Mouse (Mus musculus): ENCODE data around the gene Arl4a.

Gene Arl4a

DNA sequence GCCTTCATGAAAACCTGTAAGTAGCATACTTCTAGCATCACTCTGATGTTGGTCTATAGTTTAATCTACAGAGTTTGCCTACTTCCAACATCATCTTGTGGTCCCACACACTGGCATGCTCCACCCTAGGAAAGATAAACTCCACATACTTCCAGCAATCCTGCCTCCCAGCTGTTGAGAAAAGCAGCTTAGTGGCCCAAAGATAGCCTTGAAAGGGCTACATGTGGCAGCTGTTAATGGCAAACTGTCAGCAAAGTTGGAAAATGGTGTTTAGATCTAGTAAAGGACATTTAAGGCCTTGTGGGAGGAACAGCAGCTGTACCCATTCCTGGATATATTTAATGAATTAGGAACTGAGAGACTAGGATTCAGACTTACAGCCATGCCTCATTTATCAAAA, 68.3 kb downstream of the Arl4a start:
- in situ Hi-C loops (cut with MboI, MseI) = no loop called here

DNA sequence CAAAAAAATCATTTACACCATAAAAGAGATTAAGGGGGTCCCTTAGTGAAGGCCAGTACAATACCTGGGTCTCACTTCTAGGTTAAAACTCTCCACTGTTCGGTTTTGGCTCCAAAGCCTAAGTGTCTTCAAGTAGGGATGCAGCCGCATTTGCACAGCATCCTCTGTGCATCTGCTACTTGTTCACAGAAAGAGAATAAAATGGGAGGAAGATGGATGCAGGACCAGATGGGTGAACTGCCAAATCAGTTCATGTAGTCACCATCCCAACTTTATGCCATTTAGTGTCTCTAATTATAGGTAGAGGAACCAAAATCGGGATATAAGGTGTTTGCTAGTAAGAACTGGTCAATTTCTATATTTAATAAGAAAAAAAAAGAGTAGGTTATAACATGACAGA, 69.7 kb downstream of the Arl4a start:
- in situ Hi-C loops (cut with MboI, MseI) = no loop called here

DNA sequence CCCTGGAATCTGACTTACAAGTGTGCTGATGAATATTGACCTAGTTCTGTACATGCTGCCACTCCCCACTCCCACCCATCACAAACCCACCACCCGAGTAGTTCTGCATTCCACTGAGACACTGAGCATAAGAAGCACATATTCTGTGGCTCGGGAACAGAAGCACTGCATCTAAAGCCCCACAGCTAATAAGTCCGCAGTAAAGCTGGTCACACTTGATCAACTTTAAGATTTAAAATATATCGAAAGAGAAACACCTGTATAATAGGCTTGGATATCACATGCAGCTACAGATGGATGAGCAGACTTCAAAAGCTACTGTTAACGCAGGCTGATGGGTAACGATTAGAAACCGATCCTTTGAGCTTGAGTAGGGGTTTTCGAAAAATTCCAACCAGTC, 78.7 kb downstream of the Arl4a start:
- in situ Hi-C loops (cut with MboI, MseI) = no loop called here

DNA sequence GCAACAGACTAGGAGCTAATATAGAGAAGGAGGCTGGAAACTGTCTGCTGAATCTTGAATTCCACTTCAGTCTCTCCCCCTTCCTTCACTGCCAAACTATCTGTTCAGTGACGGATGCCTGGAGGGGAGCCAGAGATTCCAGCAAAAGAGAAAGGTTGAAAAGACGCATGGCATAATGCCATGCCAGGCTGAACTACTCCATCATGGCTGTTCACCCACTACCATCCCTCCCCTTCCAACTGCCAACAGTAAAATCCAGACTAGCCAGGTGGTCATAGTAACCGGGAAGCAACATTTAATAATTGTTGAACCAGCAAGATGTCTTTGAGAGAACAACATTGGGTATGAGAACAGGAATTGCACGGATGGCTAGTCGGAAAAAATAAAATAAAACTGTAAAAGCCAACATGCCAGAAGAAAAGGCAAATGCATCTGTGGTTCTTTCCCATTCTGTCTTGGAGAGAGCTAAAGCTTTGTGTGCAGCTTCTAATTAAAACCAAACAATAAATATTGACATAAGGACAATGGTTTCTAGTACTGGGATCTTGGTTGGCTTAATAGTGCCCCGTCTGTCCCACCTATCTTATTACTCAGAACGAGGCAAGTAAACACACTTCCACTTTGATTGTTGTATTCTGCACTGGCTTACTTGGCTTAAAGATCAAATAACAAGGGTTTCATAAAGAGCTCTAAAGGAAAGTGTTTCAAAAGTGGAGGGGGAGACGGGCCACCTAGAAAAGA, 79.7 kb downstream of the Arl4a start:
- in situ Hi-C loops (cut with MboI, MseI) = no loop called here

DNA sequence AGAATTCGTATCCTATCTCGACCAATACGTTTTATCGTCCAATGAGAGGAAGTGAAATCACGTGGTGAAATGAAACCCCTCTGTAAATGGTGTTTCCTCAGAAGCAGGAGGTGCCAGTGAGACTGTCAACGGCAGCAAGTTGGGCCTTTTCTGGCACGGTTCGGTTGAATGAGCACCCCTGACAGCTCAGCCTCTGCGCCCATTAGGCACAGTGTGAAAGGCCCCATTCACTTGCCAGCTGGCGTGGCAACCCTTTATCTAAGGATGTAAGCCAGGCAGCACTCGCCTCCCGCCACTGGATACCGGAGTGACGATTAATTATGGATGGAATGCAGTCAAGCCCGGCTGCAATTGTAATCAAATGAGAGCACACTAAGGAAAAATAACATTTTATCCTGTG, 81.4 kb downstream of the Arl4a start:
- in situ Hi-C loops (cut with MboI, MseI) = no loop called here

Measured in regulatory T cell (primary cell).